Mouse (Mus musculus) mouse trophoblast stem cell (cell line): ENCODE results near the gene Gm340.

Experiments used
- in situ Hi-C, 2 experiments: fragments of 300-500 bp; cut with MseI, MboI; formaldehyde crosslinking; loops; 2 replicates in 1 of 2; 3 replicates in 1 of 2; pipeline ENCODE4 v1.15.1; 2025

Gene Gm340

DNA sequence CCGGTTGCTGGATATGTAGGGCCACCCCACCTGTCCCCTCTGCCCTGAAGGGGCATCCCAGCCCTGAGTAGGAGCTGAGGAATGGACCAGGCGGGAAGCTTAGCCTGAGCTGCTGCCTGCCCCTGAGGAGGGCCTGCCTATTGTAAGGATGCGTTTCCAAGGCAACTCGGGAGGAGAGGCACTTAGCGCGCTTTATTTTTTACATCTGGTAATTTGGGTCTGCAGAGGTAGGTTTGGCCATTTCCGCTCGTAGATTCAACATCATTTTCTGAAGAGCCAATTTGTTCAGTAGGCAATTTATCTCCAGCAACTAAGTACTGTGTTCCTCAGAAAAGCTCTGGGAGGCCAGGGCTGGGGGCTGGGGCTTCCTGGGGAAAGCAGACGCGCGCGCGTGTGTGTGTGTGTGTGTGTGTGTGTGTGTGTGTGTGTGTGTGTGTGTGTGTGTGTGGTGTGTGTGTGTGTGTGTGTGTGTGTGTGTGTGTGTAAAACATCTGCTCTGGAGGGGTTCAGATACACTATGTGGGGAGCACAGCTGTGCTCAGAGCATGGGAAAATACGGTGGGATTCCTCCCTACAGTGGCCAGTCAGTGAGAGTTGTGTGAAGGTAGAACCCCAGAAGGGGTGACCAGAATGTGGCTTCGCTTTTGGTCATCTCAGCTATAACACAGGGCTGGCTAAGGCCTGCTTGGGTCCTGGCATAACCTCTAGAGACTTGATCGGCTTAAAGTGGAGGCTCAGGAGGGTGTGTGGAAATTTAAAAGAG lies 31.3 kb downstream of the Gm340 start:
- in situ Hi-C loops: no loop called here

DNA sequence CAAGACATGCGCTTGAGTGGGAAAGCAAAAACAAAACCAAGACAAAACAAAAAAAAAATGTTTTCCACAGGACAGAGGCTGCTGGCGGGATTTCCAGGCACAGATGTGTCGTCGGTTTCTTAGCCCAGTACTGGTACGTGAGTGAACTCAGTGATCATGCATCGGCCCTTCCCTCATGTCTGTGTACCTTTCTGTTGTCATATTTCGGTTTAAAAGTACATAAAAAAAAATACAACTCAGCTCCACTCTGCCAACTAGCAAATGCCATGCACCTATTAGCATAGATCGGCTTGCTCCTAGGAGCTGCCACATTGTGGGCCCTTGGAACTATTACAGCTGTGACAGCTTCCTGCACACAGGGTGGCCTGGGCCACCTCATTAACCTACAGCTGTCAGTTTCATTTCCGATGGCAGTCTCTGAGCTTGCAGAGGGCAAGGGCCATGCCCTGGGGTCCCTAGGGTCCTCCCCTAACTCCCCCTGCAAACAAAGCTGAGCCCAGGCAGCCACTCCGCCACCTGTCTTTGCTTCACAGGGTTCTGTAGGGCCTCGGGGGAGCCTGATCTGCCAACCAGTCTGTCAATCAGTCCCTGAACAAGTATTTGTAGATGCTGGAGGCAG lies 33.5 kb downstream of the Gm340 start:
- in situ Hi-C loops: no loop called here

DNA sequence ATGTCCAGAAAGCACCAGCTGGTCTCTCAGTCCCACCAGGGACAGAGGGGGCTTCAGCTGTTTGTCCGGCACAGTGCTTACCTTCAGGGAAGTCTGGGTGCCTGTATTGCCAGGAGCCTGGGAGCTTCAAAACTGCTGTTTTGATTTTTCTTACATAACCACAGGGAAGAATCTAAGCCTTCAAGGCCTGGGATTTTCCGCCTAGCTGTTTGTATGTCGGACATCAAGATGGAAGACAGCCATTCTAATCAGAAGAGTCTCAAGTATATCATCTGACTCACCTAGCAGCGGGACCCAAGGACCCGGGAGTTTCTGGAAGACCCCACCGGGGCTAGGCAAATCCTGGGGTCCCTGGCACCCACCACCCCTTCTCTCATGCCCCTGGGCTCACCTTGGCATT lies 34.1 kb downstream of the Gm340 start:
- in situ Hi-C loops: no loop called here

DNA sequence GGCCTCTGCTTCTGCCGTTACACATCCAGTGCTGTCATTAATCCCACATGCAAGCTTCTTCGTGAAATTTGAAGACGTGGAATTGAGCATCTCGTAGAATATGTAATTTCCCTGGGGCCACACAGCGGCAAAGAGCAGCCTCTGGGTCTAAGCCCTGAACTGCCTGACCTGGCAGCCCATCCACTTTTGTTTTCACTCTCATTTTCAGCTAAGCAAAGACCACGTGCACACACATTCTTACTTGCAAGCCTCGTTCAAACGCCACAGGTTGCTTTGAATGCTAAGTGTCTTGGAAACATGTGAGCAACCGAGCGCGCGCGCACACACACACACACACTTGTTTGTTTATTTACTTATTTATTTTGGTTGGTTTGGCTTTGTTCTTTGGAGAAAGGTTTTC lies 34.9 kb downstream of the Gm340 start:
- in situ Hi-C loops: no loop called here

DNA sequence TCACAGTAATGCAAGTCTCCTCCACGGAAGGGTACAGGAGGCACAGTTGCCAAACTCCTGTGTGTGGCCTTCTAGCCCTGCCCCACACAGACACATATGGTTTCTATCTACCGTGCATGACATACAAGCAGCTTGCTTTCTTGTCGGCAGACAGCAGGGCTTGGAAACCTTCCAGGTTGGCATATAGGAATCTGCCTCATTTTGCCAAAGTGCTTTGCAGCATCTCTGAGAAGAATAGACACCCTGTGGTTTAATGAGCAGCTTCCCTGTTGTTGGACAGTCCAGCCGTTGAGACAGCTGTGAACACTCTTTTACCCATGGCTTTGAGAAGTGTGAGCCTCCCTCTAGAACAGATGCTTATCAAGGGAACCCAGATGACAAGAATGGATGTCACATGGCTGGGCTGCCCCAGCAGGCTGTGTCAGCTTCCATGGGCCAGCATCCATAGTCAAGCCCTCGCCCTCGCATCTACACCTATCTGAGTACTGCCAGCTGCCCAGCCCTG lies 36.0 kb downstream of the Gm340 start:
- in situ Hi-C loops: no loop called here

DNA sequence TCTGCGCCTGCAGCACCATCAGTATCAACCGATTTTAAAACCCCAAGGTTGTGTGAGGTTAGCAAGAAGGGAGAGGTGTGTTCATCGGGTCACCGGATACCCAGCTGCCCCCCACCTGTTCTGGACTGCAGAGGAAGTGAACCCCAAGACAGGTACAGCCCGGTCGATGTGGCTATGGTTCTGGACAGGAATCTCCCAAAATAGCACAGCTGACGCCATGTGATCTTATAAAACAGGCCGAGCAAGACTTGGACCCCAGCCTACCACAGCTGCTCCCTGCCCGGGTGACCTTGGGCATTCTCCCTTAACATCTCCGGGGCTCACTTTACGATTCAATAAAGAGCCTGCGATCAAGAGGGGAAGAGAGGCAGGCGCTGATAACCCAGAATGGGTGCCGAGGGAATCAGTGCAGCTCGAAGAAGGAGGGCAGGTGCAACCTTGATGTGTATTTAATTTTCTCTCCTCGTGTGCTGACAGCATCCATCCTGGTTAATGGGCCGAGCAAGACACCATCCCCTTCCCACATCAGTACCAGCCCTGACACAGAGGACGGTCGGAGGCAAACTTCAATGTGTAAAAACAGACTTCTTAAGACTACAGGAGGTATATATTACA lies 36.7 kb downstream of the Gm340 start:
- in situ Hi-C loops: no loop called here

DNA sequence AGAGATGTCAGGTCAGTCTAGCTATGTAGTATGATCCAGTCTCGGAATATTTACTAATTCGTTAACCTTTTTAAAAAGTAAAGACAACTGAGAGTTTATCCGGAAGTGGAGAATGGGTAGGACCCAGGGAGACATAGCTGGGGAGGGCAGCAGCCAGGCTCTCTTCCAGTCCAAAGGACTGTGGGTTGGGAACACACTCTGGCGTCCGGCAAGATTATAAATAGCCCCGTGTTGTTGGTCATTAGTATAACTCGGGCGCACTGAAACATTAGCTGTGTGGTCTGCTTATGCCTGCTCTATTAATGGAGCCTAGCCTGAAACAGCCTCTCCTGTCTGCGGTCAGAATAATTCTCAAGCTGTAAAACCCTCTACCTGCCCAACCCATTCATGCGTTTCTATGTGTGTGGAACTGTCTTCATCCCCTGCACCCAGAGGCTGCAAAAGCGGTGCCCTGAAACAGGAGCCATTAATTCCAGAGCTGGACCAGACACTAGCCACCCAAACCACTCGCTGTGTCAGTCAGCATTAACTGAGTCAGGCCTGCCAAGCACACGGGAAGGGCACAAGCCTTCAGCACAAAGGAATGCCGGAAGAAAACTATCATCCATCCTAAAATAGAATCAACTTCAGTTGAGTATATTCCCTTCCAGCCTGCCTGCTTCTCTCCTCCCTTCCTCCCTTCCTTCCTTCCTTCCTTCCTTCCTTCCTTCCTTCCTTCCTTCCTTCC lies 38.4 kb downstream of the Gm340 start:
- in situ Hi-C loops: no loop called here

DNA sequence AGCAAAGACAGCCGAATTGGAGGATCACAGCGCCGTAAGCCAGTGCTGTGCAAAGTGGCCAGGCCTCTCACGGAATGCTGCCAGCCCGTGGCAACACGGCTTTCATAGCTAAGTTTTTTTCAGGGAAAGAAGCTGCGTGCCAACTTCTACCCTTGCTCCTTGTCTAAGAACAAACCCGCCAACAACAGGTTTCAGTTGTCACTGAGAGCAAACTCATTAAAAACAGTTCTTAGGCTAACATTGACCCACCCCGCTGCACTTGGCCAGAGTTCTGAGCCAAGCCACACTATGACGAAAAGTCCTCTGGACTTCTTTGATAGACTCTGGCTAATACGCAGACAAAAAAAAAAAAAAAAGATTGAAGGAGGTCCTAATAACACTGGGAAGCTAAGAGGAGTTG lies 46.8 kb downstream of the Gm340 start:
- in situ Hi-C loops: no loop called here

DNA sequence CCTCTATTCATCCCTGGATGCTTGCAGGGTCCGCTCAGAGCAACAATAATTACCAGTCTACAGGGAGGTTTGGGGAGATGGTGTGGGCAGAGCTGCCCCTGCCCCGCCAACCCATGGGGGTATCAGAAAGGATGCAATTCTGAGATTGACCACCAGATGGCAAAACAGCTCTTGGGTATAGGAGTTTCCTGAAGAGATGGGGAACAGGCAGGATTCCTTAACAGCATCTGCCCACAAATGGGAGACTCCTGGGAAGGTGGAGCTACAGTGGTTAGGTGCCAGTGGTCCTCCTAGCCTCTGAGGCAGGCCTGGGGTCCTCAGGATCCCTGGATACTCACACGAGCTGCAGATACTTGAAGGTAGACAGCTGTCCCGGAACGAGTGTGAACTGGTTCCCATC lies 47.4 kb downstream of the Gm340 start:
- in situ Hi-C loops: no loop called here

DNA sequence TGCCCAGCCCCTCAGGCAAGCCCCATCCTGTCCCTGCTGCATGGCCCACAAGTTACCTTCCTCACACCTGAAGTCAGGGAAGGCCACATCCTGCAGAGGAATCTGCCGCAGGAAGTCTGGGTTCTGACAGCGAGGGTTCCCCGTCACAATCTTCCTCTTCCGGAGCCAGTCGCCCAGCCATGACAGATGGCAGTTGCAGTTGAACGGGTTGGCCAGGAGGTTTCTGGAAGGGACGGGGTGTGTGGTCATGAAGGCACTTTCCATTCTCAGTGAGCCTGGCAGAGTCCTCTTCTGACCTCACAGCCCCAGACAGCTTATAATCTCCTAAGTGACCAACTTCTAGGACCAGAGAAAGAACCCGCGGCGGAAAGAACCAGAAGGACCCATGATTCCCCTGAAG lies 51.9 kb downstream of the Gm340 start:
- in situ Hi-C loops: no loop called here

DNA sequence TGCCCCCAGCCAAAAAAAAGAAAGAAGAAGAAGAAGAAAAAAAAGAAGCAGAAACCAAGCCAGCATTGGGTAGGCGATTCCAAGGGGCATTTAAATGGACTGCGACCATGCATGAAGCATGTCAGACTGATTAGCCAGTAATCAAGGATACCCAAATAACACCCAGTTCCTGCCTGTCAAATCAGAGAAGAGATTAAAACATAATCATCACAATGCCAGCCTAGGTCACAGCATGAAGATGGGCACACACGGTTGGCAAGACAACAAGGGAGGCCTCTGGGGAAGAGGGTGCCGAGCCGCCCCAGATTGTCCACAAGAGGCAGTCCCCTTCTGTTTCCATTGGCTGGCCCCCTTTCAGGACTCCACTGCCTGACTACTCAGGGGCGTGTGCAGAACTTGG lies 52.8 kb downstream of the Gm340 start:
- in situ Hi-C loops: no loop called here
